Mouse (Mus musculus) fat pad, adult 2 months (tissue): ENCODE data around the gene Hadhb.

Source experiments
- DNase-seq: peaks from one replicate; pipeline ENCODE4 v3.0.0-alpha.2; 2011; ENCODE audit warnings: low read depth, low spot score; ENCODE audit errors: extremely low read depth

Gene Hadhb

GRCm38 (mm10) chr5:30232271-30232971 lies 77.4 kb downstream of the Hadhb start, which contains the start of gene Selenoi:
Selenoi (plus strand) TSS chr5:30232581.
- DNase-seq = peak; percentile 90

- no peak for DNase-seq
Observed at GRCm38 (mm10) chr5:30233042-30233441, 78.0 kb downstream of the Hadhb start.

- no peak for DNase-seq
Observed at GRCm38 (mm10) chr5:30233979-30234378, 78.9 kb downstream of the Hadhb start.
